Mouse (Mus musculus) T-helper 17 cell (primary cell): ENCODE measurements at regions not wholly inside any gene's neighbourhood (a gene's known extent, or its start where the extent isn't known, plus 50 kb on each side); places are given as distances from the start of the nearest gene placed in this dataset.

Source experiments
- in situ Hi-C, 2 experiments: fragments of 300-600 bp; cut with MboI, MseI; formaldehyde crosslinking; loops; 1 replicate in 1 of 2; 2 replicates in 1 of 2; pipeline ENCODE4 v1.15.1; 2025; ENCODE audit warnings: high pct_unique_total_duplicates in 2 of 2

DNA sequence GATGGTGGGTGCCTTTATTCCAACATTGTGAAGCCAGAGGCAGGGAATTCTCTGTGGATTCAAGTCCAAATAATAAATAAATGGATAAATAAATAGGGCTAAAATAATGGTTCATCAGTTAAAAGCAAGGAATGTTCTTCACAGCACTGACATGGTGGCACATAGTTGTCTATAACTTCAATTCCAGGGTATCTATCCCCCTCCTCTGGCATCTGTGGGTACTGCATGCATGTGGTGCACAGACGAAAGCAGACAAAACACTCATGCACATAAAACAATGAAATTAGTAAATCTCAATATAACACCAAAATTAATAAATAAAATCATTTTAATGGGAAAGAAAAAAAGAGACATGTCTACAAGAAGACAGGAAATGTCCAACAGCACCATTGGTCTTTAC lies 54.3 kb upstream of the Ppt1 start:
- in situ Hi-C loops = loop anchor here (5.0 to 10.0 kb wide), 2 partner anchors 1539 to 1547 kb away; no protein-coding TSS in a partner anchor
